Mouse (Mus musculus) heart, embryonic 11.5 days (tissue): ENCODE results near the gene Zap70. TPM values are rescaled to one million over a fixed set of nuclear protein-coding genes. Genes with fewer than 3 reads are reported as not detected.

Experiments used
- ATAC-seq: fragments of 200-750 bp; cut with Nextera tagmentation; replicated peaks from 2 replicates; pipeline ENCODE4 v1.8.0; 2017; ENCODE audit warnings: moderate library complexity; ENCODE audit not compliant: insufficient number of reproducible peaks, low FRiP score, low TSS enrichment
- H3K27ac ChIP-seq: fragments of 300-500 bp; sonication (generic); 2 replicates; pipeline ENCODE4 v1.5.1; 2014; ENCODE audit warnings: mild to moderate bottlenecking, low read depth, low read length
- H3K27me3 ChIP-seq: fragments of 300-500 bp; sonication (generic); 2 replicates; pipeline ENCODE4 v1.6.1; 2014; ENCODE audit warnings: mild to moderate bottlenecking, low read length, mixed read lengths; ENCODE audit not compliant: control insufficient read depth, insufficient read depth
- H3K36me3 ChIP-seq: fragments of 300-500 bp; sonication (generic); 2 replicates; pipeline ENCODE4 v1.6.1; 2014; ENCODE audit warnings: mild to moderate bottlenecking, low read length, moderate library complexity, mixed read lengths; ENCODE audit not compliant: control insufficient read depth, insufficient read depth
- H3K4me1 ChIP-seq: fragments of 300-500 bp; sonication (generic); 2 replicates; pipeline ENCODE4 v1.6.1; 2014; ENCODE audit warnings: low read length; ENCODE audit not compliant: control insufficient read depth, insufficient read depth
- H3K4me2 ChIP-seq: fragments of 300-500 bp; sonication (generic); 2 replicates; pipeline ENCODE4 v1.6.1; 2014; ENCODE audit warnings: mild to moderate bottlenecking, moderate library complexity
- H3K4me3 ChIP-seq: fragments of 300-500 bp; sonication (generic); 2 replicates; pipeline ENCODE4 v1.5.1; 2014; ENCODE audit warnings: low read depth, low read length
- H3K9ac ChIP-seq: fragments of 300-500 bp; sonication (generic); 2 replicates; pipeline ENCODE4 v1.6.1; 2014; ENCODE audit warnings: mild to moderate bottlenecking, low read depth, low read length, moderate library complexity
- H3K9me3 ChIP-seq: fragments of 300-500 bp; sonication (generic); replicated peaks from 2 replicates; pipeline ENCODE4 v1.6.1; 2016; ENCODE audit warnings: low read length; ENCODE audit not compliant: control insufficient read depth
- WGBS: fragments of 180-500 bp; shearing (Covaris S2); extraction: QIAGEN DNeasy Blood & Tissue Kit; methylation state at CpG from one replicate; pipeline ENCODE4 v1.1.7; 2014; ENCODE audit not compliant: insufficient replicate concordance; 5-methylcytosine and 5-hydroxymethylcytosine counted together
- polyA plus RNA-seq: library from polyadenylated mRNA; unstranded; fragments of >200 nt; fragmentation: Nextera tagmentation; extraction: Ambion mirVana; gene quantifications from 2 replicates; pipeline ENCODE4 v1.2.1, GENCODE M21; 2014

The Zap70 gene
- polyA plus RNA-seq, 1 experiment from 2014 or later, result 0.26 TPM

GRCm38 (mm10) chr1:36784365-36785134 lies 23.0 kb downstream of the Zap70 start:
- no peak for ATAC-seq
- peaks cover 2% of the 10 kb centered on the region; the same call in 1 of the 2 replicates for H3K27me3 ChIP-seq
- no peaks in the 10 kb centered on the region for H3K36me3 ChIP-seq
- H3K27ac ChIP-seq, result no peak overlapping the region
- 4% methylated on average over 20 of the region's 20 CpGs for WGBS
- peak overlapping the region; percentile 62 for H3K9ac ChIP-seq
- no peaks in the 10 kb centered on the region for H3K9me3 ChIP-seq
- peak overlapping the region; percentile 39 for H3K4me3 ChIP-seq
- peaks cover 2% of the 10 kb centered on the region; the same call in 1 of the 2 replicates for H3K4me1 ChIP-seq
- H3K4me2 ChIP-seq, result peak overlapping the region; percentile 86

- peaks cover 2% of the 10 kb centered on the region; the same call in 1 of the 2 replicates for H3K27me3 ChIP-seq
- WGBS, result 4% methylated on average over 16 of the region's 16 CpGs
- peaks cover 2% of the 10 kb centered on the region; the same call in 1 of the 2 replicates for H3K4me1 ChIP-seq
- peak overlapping the region; percentile 62 for H3K9ac ChIP-seq
- H3K4me2 ChIP-seq, result peak overlapping the region; percentile 86
- no peaks in the 10 kb centered on the region for H3K9me3 ChIP-seq
- ATAC-seq, result no peak
- H3K27ac ChIP-seq, result no peak overlapping the region
- H3K36me3 ChIP-seq, result no peaks in the 10 kb centered on the region
- H3K4me3 ChIP-seq, result peak overlapping the region; percentile 39
These were observed 23.6 kb downstream of the Zap70 start for GRCm38 (mm10) chr1:36785238-36785641.

- H3K27ac ChIP-seq, result no peak overlapping the region
- no peak overlapping the region for H3K4me3 ChIP-seq
- no peak for ATAC-seq
- H3K4me2 ChIP-seq, result no peak overlapping the region
- H3K4me1 ChIP-seq, result peaks cover 2% of the 10 kb centered on the region; the same call in 1 of the 2 replicates
- H3K36me3 ChIP-seq, result no peaks in the 10 kb centered on the region
- WGBS, result 91% methylated on average over 7 of the region's 7 CpGs
- H3K9me3 ChIP-seq, result no peaks in the 10 kb centered on the region
- peaks cover 2% of the 10 kb centered on the region; the same call in 1 of the 2 replicates for H3K27me3 ChIP-seq
- H3K9ac ChIP-seq, result no peak overlapping the region
These were observed 24.8 kb downstream of the Zap70 start for GRCm38 (mm10) chr1:36786377-36786776.

GRCm38 (mm10) chr1:36789416-36789815 lies 27.8 kb downstream of the Zap70 start:
- ATAC-seq, result no peak
- Histone ChIP-seq H3K4me2 (no peak overlapping the region), H3K9ac (no peak overlapping the region), H3K27me3 (no peaks in the 10 kb centered on the region), H3K4me3 (no peak overlapping the region), H3K9me3 (no peaks in the 10 kb centered on the region), H3K4me1 (no peaks in the 10 kb centered on the region), H3K27ac (no peak overlapping the region), H3K36me3 (peaks cover 6% of the 10 kb centered on the region)
- 83% methylated on average over 8 of the region's 8 CpGs for WGBS

- Histone ChIP-seq H3K9me3 (no peaks in the 10 kb centered on the region), H3K4me3 (no peak overlapping the region), H3K9ac (no peak overlapping the region), H3K36me3 (peaks cover 37% of the 10 kb centered on the region), H3K4me2 (no peak overlapping the region), H3K27me3 (no peaks in the 10 kb centered on the region), H3K4me1 (no peaks in the 10 kb centered on the region), H3K27ac (no peak overlapping the region)
- WGBS, result 83% methylated on average over 7 of the region's 7 CpGs
- ATAC-seq, result no peak
These were observed 35.1 kb downstream of the Zap70 start for GRCm38 (mm10) chr1:36796711-36797110.

GRCm38 (mm10) chr1:36797481-36797880 lies 35.9 kb downstream of the Zap70 start:
- Histone ChIP-seq H3K9me3 (no peaks in the 10 kb centered on the region), H3K4me3 (no peak overlapping the region), H3K9ac (no peak overlapping the region), H3K36me3 (peaks cover 41% of the 10 kb centered on the region), H3K4me1 (no peaks in the 10 kb centered on the region), H3K27ac (no peak overlapping the region), H3K27me3 (no peaks in the 10 kb centered on the region), H3K4me2 (no peak overlapping the region)
- no peak for ATAC-seq
- 84% methylated on average over 10 of the region's 10 CpGs for WGBS

- no peak overlapping the region for H3K4me3 ChIP-seq
- H3K36me3 ChIP-seq, result peaks cover 42% of the 10 kb centered on the region
- no peaks in the 10 kb centered on the region for H3K9me3 ChIP-seq
- no peaks in the 10 kb centered on the region for H3K27me3 ChIP-seq
- H3K9ac ChIP-seq, result no peak overlapping the region
- 62% methylated on average over 3 of the region's 3 CpGs for WGBS
- ATAC-seq, result no peak
- H3K4me1 ChIP-seq, result no peaks in the 10 kb centered on the region
- no peak overlapping the region for H3K4me2 ChIP-seq
- H3K27ac ChIP-seq, result no peak overlapping the region
These were observed 38.9 kb downstream of the Zap70 start for GRCm38 (mm10) chr1:36800379-36801011.

- Histone ChIP-seq H3K9me3 (no peaks in the 10 kb centered on the region), H3K4me3 (no peak overlapping the region), H3K4me1 (no peaks in the 10 kb centered on the region), H3K27me3 (no peaks in the 10 kb centered on the region), H3K36me3 (peaks cover 43% of the 10 kb centered on the region), H3K27ac (no peak overlapping the region), H3K9ac (no peak overlapping the region), H3K4me2 (no peak overlapping the region)
- ATAC-seq, result no peak
- 79% methylated on average over 9 of the region's 9 CpGs for WGBS
These were observed 42.7 kb downstream of the Zap70 start for GRCm38 (mm10) chr1:36804259-36804658.
